Mouse (Mus musculus): ENCODE results near the gene Sema3g.

GRCm38 (mm10) chr14:31232404-31233069 lies 14.9 kb downstream of the Sema3g start:
- no peak for TF ChIP-seq CTCF (IDR thresholded peaks at IDR 0.05; ENCODE audit: low read depth, low read length)
- TF ChIP-seq GATA1 (IDR thresholded peaks at IDR 0.05; ENCODE audit: borderline replicate concordance, low read length) = no peak
- TF ChIP-seq POLR2AphosphoS5 (IDR thresholded peaks at IDR 0.05; ENCODE audit: insufficient replicate concordance, low read depth, low read length) = no peak
- TF ChIP-seq TAL1 (conservative IDR thresholded peaks at IDR 0.05; ENCODE audit: low read depth, low read length) = no peak

Data from G1E (cell line).